Mouse (Mus musculus) thymus, postnatal 25 days (tissue): ENCODE results near the gene Cep55.
A peak's percentile ranks its signal among the peaks of the same experiment; 100 is the strongest.

ENCODE experiments used
- DNase-seq: peaks from one replicate; pipeline ENCODE4 v3.0.0; 2022

The Cep55 gene

DNA sequence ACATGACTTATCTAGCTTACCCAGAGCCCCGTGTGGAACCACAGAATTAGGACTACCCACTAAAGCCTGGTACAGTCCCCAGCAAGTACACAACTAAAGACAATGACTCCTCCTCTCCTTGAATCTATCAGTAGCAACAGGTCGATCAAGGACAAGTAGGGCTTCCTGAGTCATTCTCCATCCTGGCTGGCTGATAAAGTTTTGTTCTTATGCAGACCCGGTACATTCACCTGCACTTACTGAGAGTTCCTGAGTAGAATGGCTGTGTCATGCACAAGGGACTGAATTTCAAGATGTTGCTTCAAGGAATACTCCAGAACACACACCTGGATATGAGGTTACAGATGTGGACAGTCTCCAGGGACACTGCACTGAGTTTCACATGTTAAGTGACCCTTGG lies 9.6 kb upstream of the Cep55 start:
- DNase-seq, result no peak

GRCm38 (mm10) chr19:38049686-38050085 lies 5.1 kb upstream of the Cep55 start:
- DNase-seq, result no peak

DNA sequence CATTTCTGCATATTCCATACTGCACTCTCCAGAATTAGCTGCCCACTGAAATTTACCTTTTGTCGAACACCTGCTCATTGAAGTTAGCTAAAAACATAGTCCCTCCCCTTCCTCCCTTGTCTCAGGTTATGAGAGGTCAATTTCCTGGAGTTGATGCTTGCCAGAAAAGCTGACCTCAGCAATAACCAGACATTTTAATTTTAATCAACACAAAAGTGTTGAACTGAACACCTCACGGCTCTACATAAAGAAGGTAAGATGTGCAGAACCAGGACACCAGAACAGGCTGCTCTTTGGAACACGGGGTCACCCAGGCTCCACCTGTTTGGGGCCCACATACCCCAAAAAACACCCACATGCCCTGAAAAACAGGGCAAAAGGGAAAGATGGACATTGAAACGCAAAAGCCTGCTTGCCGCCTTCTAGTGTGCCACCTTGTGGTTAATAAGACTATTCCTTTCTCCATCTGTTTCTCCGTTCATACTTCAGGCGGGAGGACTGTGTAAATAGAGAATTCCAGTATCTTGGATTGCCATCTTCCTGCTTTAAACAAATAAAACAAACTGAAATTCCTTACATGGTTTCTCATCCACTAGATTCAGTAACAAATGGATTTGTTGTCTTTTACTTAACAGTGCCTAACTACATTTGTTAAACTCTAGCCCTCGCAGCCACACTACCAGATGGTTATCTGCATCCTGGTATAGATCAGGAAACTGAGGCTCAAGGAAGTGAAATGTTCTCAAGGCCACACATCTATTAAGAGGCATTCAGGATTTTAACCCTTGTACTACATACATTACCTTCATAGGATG lies 1.4 kb upstream of the Cep55 start:
- no peak for DNase-seq

- peak; percentile 80 for DNase-seq
These were observed 577 bp upstream of the Cep55 start for GRCm38 (mm10) chr19:38054149-38054719.

GRCm38 (mm10) chr19:38055798-38056197 lies 987 bp downstream of the Cep55 start:
- no peak for DNase-seq

DNA sequence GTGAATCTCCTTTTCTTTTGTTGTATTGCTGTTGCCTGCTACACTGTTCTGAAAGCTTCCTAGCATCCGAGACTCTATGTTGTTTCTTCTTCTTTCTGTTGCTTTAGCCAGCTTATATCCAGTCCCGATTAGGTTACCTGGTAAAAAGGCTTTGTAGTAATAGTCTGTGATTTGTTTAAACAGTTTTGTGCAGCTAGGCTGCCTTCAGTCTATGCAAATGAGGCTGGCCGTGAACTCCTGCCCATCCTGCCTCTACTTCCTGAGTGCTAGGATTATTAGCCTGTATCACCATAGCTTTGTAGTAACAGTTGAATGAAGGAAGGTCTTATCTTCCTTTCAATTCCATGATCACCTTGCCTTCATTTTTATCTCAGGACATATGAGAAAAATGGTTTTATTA lies 1.5 kb downstream of the Cep55 start:
- DNase-seq, result no peak

DNA sequence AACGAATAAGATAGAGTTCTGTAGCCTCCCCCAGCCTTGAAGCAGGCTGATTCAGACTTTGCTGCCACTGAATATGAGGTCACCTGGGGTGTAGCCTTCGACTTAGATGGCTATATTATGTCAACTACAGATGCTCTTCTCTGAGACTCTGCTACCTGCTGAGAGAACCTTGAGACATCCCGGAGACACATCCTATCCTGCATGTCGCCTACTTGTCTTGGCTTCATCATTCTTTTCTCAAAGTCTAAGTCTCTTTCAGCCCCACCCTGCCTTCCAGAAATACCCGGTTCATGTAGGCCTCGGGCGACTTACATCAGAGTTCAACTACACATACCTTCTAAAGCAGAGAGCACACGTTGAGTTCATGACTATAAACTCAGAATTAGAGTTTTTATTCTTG lies 2.1 kb downstream of the Cep55 start:
- no peak for DNase-seq

DNA sequence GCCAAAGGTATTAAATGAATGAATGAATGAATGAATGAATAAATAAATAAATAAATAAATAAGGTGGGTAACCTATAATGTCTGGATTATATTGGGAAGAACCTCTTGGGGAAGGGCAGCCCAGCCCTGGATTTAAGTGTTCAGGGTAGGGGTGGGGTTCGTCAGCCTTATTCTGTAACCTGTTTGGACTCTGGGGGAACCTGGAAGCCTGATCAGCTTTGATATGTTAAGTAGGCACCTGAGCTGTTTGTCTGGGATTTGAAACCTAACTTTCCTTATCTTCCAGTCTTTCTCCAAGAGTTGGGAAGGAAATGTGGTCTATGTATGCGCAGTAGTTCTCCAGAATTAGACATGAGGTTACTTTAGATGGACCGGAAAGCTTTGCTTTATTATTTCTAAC lies 8.4 kb downstream of the Cep55 start:
- DNase-seq, result no peak

DNA sequence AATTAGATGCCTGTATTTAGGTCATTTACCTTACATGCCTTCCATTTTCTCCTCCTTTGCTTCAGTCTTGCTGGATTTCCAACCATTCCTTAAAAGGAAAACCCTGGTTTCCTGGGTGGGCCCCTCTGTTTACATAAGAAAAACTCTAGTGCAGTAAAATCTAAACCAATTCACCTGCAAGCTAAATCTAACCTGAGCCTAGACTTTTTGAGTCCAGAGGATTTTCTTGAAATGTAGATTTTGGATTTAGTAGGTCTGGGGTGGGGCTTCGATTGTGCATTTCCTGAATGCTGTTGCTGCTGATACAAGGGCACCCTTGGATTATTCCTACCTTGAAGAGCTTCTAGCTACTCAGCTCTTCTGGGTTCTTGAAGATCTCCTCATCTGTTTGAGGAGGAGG lies 9.2 kb downstream of the Cep55 start:
- no peak for DNase-seq

DNA sequence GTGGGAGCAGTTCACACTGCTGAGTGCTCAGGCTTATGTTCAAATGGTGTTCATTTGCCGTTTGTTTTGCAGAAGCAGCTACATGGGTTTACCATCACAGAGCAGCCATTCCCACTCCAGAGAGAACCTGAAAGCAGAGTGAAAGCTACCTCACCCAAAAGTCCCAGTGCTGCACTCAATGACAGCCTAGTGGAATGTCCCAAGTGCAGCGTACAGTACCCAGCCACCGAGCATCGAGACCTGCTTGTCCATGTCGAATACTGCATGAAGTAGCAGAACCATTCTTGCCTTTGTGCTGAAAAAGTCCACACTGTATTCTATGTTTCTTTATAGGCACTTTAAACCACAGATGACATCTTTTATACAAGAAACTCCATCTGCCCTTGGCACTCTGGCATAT lies 18.4 kb downstream of the Cep55 start:
- DNase-seq, result no peak

GRCm38 (mm10) chr19:38075051-38075450 lies 20.2 kb downstream of the Cep55 start:
- DNase-seq, result no peak

- no peak for DNase-seq
These were observed 21.4 kb downstream of the Cep55 start for GRCm38 (mm10) chr19:38076251-38076650.

DNA sequence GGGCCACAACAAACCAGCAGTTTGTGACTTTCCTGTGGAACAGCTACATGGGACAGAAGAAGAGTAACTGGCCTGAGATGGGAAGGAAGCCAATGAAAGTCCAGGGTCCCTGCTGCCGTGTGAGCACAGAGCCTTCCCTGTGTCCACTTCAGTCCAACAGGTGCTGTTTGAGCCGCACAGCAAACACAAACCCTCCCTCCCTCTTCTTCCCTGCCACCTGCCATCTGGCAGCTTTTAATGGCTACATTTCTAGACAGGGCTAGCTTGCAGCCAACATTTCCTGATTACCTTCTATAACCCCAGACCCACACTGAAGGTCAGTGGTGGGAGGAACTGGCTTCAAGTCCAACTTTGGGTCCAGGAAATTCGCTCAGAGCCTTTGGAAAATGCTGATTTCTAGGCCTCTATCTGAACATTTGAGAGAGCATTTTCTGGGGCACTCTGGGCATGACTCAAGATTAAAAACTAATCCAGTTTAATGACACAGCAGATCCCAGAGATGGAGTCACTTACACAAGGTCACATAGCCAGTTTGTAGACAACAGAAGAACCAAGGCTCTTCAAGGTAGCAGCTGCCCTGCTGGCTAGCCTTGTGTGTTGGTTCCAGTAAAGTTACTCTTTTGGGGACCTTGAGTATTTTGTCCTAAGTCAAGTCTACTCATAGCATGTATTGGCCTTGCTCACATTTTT lies 23.2 kb downstream of the Cep55 start:
- DNase-seq, result no peak

GRCm38 (mm10) chr19:38081361-38081760 lies 26.6 kb downstream of the Cep55 start:
- DNase-seq, result no peak

DNA sequence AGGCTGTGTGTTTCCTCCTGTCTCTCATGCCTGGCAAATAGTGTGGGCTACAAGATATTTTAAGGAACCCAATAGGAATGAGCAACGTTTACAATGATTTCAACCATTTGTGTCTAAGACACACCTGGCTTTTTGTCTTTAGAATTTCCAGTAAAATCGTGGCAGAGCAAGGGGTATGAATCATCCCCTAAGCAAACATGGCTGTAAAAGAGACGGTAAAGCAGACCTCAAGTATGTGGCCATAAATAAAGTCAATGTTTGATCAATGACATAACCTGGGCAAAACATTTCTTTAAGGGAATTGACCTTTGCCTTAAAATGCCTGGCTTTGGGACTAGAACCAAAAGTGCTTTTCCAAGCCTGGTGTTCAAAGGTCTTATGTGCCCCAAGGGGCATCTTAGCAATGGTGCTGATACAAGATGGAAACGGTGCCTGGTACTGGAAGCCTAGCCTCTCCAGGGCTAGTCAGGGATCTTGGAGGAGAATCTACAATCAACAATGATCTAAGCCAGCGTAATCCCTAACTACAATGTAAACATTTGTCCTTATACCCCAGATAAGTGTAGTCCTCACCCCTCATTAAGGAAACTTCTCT lies 28.2 kb downstream of the Cep55 start:
- DNase-seq, result no peak

GRCm38 (mm10) chr19:38085841-38086240 lies 31.0 kb downstream of the Cep55 start:
- no peak for DNase-seq

DNA sequence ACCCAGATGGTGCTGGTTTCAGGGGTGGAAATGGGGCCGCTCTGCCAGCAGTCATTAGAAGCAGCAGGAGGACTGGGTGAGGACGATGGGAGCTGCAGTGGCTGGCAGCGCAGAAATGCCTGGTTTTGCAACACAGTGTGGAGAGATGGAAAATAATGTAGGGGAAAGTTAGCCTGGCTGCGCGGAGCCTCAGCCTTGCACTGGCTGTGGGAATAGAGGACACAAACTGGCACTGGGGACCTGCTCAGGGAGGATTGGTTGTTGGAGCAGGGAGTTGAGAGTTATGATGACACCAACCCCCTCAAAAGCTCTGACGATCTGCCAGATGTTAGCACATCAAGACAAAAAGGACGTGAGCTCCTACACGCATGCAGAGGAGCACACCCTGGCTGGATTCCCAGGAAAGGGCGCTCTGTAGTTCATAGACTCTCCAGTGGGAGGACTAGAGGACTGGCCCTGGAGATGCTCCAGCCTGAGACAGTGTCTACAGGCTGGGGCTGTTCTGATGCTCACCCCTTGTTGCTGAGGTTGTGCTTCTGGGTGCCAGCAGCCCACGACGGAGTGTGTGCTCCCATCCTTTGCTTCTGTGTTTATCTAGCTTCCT lies 32.2 kb downstream of the Cep55 start:
- DNase-seq, result no peak

- DNase-seq, result no peak
These were observed 34.5 kb downstream of the Cep55 start for GRCm38 (mm10) chr19:38089358-38089757.

GRCm38 (mm10) chr19:38091512-38091985 lies 36.7 kb downstream of the Cep55 start:
- no peak for DNase-seq

GRCm38 (mm10) chr19:38096231-38096630 lies 41.4 kb downstream of the Cep55 start:
- DNase-seq, result no peak

DNA sequence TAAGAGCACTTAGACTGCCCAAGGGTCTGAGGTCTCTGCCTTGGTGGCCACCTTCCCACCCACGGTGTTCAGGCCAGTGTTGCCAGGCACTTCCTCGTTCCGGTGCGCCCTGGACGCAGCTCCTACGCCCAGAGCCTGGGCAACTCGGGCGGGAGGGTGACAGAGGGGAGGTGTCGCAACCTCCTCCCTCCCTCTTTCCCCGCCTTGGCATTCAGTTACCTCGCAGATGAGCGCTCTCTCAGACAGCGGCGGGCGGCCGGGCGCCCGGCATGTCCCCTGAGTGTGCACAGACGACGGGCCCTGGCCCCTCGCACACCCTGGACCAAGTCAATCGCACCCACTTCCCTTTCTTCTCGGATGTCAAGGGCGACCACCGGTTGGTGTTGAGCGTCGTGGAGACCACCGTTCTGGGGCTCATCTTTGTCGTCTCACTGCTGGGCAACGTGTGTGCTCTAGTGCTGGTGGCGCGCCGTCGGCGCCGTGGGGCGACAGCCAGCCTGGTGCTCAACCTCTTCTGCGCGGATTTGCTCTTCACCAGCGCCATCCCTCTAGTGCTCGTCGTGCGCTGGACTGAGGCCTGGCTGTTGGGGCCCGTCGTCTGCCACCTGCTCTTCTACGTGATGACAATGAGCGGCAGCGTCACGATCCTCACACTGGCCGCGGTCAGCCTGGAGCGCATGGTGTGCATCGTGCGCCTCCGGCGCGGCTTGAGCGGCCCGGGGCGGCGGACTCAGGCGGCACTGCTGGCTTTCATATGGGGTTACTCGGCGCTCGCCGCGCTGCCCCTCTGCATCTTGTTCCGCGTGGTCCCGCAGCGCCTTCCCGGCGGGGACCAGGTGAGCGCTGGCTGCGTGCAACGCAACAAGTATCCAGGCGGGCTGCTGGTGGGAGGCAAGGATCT lies 42.3 kb downstream of the Cep55 start, which contains the start of gene Ffar4:
TSS of gene Ffar4 (plus strand) at position 214 of the 901 bp plus-strand sequence.
- DNase-seq, result no peak

GRCm38 (mm10) chr19:38107871-38108270 lies 53.1 kb downstream of the Cep55 start:
- DNase-seq, result no peak
